Mouse (Mus musculus) CH12.LX (cell line): ENCODE measurements around the gene Cyp2t4. TPM values are rescaled to one million over a fixed set of nuclear protein-coding genes. Genes with fewer than 3 reads are reported as not detected.

Source experiments
- DNase-seq: peaks from one replicate; pipeline ENCODE4 v3.0.0-alpha.2; 2013; ENCODE audit errors: extremely low read depth
- H3K27ac ChIP-seq: 2 replicates; pipeline ENCODE4 v1.5.1; 2012; ENCODE audit warnings: low read depth, mild to moderate bottlenecking, control low read depth, moderate library complexity; ENCODE audit not compliant: insufficient read depth
- H3K27me3 ChIP-seq: replicated peaks from 2 replicates; pipeline ENCODE3; 2012; ENCODE audit warnings: inconsistent platforms
- H3K36me3 ChIP-seq, 2 experiments: replicated peaks in 1 of 2; 2 replicates each; pipeline versions ENCODE3 to v1.6.1; 2012; ENCODE audit warnings: inconsistent platforms in 1 of 2, low read length in 1 of 2, mild to moderate bottlenecking in 1 of 2, mixed read lengths in 1 of 2, moderate library complexity in 1 of 2; ENCODE audit not compliant: control insufficient read depth in 1 of 2, insufficient read depth in 1 of 2
- H3K4me1 ChIP-seq, 2 experiments: 2 replicates each; pipeline ENCODE4 v1.6.1; 2012; ENCODE audit warnings: inconsistent platforms in 1 of 2, moderate library complexity in 1 of 2; ENCODE audit not compliant: insufficient read depth in 2 of 2, control insufficient read depth in 1 of 2
- H3K4me2 ChIP-seq: 2 replicates; pipeline ENCODE4 v1.6.1; 2012; ENCODE audit warnings: low read depth, mild to moderate bottlenecking, control low read depth; ENCODE audit not compliant: poor library complexity, insufficient read depth, severe bottlenecking
- H3K4me3 ChIP-seq, 3 experiments: fragments of 150-350 bp in 1 of 3; sonication (generic) in 1 of 3; replicated peaks in 1 of 3; 2 replicates each; pipeline versions ENCODE3 to v1.5.1; 2011 to 2012; ENCODE audit warnings: low read depth in 2 of 3, low read length in 2 of 3, mild to moderate bottlenecking in 2 of 3, moderate library complexity in 2 of 3, control low read depth in 1 of 3, improper control_type of control experiment in 1 of 3, inconsistent platforms in 1 of 3, mixed read lengths in 1 of 3; ENCODE audit not compliant: poor library complexity in 1 of 3
- H3K79me2 ChIP-seq: replicated peaks from 2 replicates; pipeline ENCODE4 v1.6.1; 2012; ENCODE audit warnings: mild to moderate bottlenecking, moderate library complexity; ENCODE audit not compliant: control insufficient read depth, poor library complexity, insufficient read depth, severe bottlenecking; ENCODE audit errors: extremely low read depth
- H3K9ac ChIP-seq: 2 replicates; pipeline ENCODE4 v1.6.1; 2012; ENCODE audit warnings: low read depth, mild to moderate bottlenecking, control low read depth, moderate library complexity; ENCODE audit not compliant: insufficient read depth
- H3K9me3 ChIP-seq: replicated peaks from 2 replicates; pipeline ENCODE3; 2012; ENCODE audit warnings: low read length, inconsistent platforms, mixed read lengths
- CHD1 ChIP-seq: IDR thresholded peaks from 2 replicates; pipeline ENCODE4 v1.6.1; 2012; ENCODE audit warnings: low read depth, low read length, improper control_type of control experiment, inconsistent platforms
- CHD2 ChIP-seq: IDR thresholded peaks from 2 replicates; pipeline ENCODE4 v1.6.1; 2011; ENCODE audit warnings: low read length, improper control_type of control experiment
- EP300 ChIP-seq: IDR thresholded peaks from 2 replicates; pipeline ENCODE4 v1.6.1; 2011; ENCODE audit warnings: low read length, improper control_type of control experiment
- ETS1 ChIP-seq: conservative IDR thresholded peaks from 2 replicates; pipeline ENCODE4 v1.6.1; 2012; ENCODE audit warnings: low read depth, mild to moderate bottlenecking, inconsistent platforms, low read length, improper control_type of control experiment, moderate library complexity
- GABPA ChIP-seq: IDR thresholded peaks from 2 replicates; pipeline ENCODE4 v1.6.1; 2012; ENCODE audit warnings: low read depth, low read length, improper control_type of control experiment, inconsistent platforms; ENCODE audit not compliant: insufficient replicate concordance
- HCFC1 ChIP-seq: IDR thresholded peaks from 2 replicates; pipeline ENCODE4 v1.6.1; 2012; ENCODE audit warnings: low read depth, mild to moderate bottlenecking, inconsistent platforms, low read length, improper control_type of control experiment
- JUND ChIP-seq: conservative IDR thresholded peaks from 2 replicates; pipeline ENCODE4 v1.6.1; 2011; ENCODE audit warnings: low read depth, low read length, improper control_type of control experiment
- KAT2A ChIP-seq: IDR thresholded peaks from 2 replicates; pipeline ENCODE4 v1.6.1; 2012; ENCODE audit warnings: low read length, improper control_type of control experiment, inconsistent platforms; ENCODE audit not compliant: insufficient replicate concordance
- MAFK ChIP-seq: IDR thresholded peaks from 2 replicates; pipeline ENCODE4 v1.6.1; 2011; ENCODE audit warnings: low read length, improper control_type of control experiment; ENCODE audit not compliant: insufficient replicate concordance
- MAX ChIP-seq: IDR thresholded peaks from 2 replicates; pipeline ENCODE4 v1.6.1; 2011; ENCODE audit warnings: low read length, improper control_type of control experiment
- MAZ ChIP-seq: IDR thresholded peaks from 2 replicates; pipeline ENCODE4 v1.6.1; 2012; ENCODE audit warnings: low read depth, mild to moderate bottlenecking, inconsistent platforms, low read length, improper control_type of control experiment, moderate library complexity
- MEF2A ChIP-seq: IDR thresholded peaks from 2 replicates; pipeline ENCODE4 v1.6.1; 2014; ENCODE audit warnings: low read depth, mild to moderate bottlenecking, inconsistent platforms, low read length, improper control_type of control experiment, borderline replicate concordance
- MXI1 ChIP-seq: IDR thresholded peaks from 2 replicates; pipeline ENCODE4 v1.6.1; 2011; ENCODE audit warnings: mild to moderate bottlenecking, low read depth, low read length, improper control_type of control experiment
- NELFE ChIP-seq: IDR thresholded peaks from 2 replicates; pipeline ENCODE4 v1.6.1; 2011; ENCODE audit warnings: low read depth, low read length, improper control_type of control experiment
- NRF1 ChIP-seq: IDR thresholded peaks from 2 replicates; pipeline ENCODE4 v1.6.1; 2014; ENCODE audit warnings: low read depth, mild to moderate bottlenecking, inconsistent platforms, low read length, improper control_type of control experiment, moderate library complexity
- RAD21 ChIP-seq: IDR thresholded peaks from 2 replicates; pipeline ENCODE4 v1.6.1; 2011; ENCODE audit warnings: low read depth, mild to moderate bottlenecking, low read length, improper control_type of control experiment, moderate library complexity
- RCOR1 ChIP-seq: conservative IDR thresholded peaks from 2 replicates; pipeline ENCODE4 v1.6.1; 2012; ENCODE audit warnings: low read depth, mild to moderate bottlenecking, inconsistent platforms, low read length, improper control_type of control experiment
- TCF12 ChIP-seq: IDR thresholded peaks from 2 replicates; pipeline ENCODE4 v1.6.1; 2014; ENCODE audit warnings: low read depth, mild to moderate bottlenecking, inconsistent platforms, low read length, improper control_type of control experiment
- USF1 ChIP-seq: IDR thresholded peaks from 2 replicates; pipeline ENCODE4 v1.6.1; 2014; ENCODE audit warnings: low read depth, mild to moderate bottlenecking, inconsistent platforms, low read length, improper control_type of control experiment
- USF2 ChIP-seq: conservative IDR thresholded peaks from 2 replicates; pipeline ENCODE4 v1.6.1; 2011; ENCODE audit warnings: low read depth, low read length, improper control_type of control experiment
- ZC3H11A ChIP-seq: IDR thresholded peaks from 2 replicates; pipeline ENCODE4 v1.6.1; 2012; ENCODE audit warnings: low read depth, mild to moderate bottlenecking, inconsistent platforms, low read length, improper control_type of control experiment
- ZKSCAN1 ChIP-seq: IDR thresholded peaks from 2 replicates; pipeline ENCODE4 v1.6.1; 2012; ENCODE audit warnings: low read depth, inconsistent platforms, low read length, improper control_type of control experiment, borderline replicate concordance
- ZMIZ1 ChIP-seq: IDR thresholded peaks from 2 replicates; pipeline ENCODE4 v1.6.1; 2012; ENCODE audit warnings: low read depth, mild to moderate bottlenecking, inconsistent platforms, low read length, improper control_type of control experiment
- dilution Hi-C: fragments of 300-500 bp; cut with MboI; formaldehyde crosslinking; loops from 2 replicates; pipeline ENCODE4 v1.14.3; 2020; ENCODE audit warnings: low sequenced_read_pairs; ENCODE audit not compliant: extremely low pct_unique_long_range_greater_than_20kb, extremely low pct_ligation_motif_present
- in situ Hi-C: fragments of 300-500 bp; cut with MboI; formaldehyde crosslinking; loops from 3 replicates; pipeline ENCODE4 v1.14.3; 2019; ENCODE audit warnings: low sequenced_read_pairs, low pct_ligation_motif_present, low pct_unique_long_range_greater_than_20kb, mixed read lengths
- polyA plus RNA-seq: library from polyadenylated mRNA; unstranded; fragments of >175 nt; gene quantifications from 2 replicates; pipeline ENCODE4 v1.2.1, GENCODE M21; 2012; ENCODE audit warnings: low read depth; ENCODE audit not compliant: insufficient read length
- total RNA-seq, 2 experiments: library from RNA; depleted of rRNA; stranded (reverse); fragments of 300-350 nt in 1 of 2; fragments of >200 nt in 1 of 2; gene quantifications; 2 replicates each; pipeline ENCODE4 v1.2.3; 2012 to 2014

The Cyp2t4 gene
- total and polyA plus RNA-seq, 3 experiments: 0.43 TPM; not detected in 2

- H3K79me2 ChIP-seq: no peaks in the 10 kb centered on the region
- H3K4me2 ChIP-seq: no peak overlapping the region
- DNase-seq: no peak
- no peak overlapping the region for H3K4me3 ChIP-seq
- H3K27me3 ChIP-seq: peaks cover 68% of the 10 kb centered on the region
- dilution Hi-C loops: no loop called here
- in situ Hi-C loops: no loop called here
- TF ChIP-seq JUND (no peak), EP300 (no peak), ZC3H11A (no peak), CHD1 (no peak), NELFE (no peak), USF2 (no peak), USF1 (no peak), GABPA (no peak), MAFK (no peak), ETS1 (no peak), NRF1 (no peak), HCFC1 (no peak), TCF12 (no peak), CHD2 (no peak), MXI1 (no peak), MAZ (no peak)
- H3K4me1 ChIP-seq: no peaks in the 10 kb centered on the region
- no peak overlapping the region for H3K9ac ChIP-seq
- no peaks in the 10 kb centered on the region for H3K36me3 ChIP-seq
- peaks cover 4% of the 10 kb centered on the region for H3K9me3 ChIP-seq
- no peak overlapping the region for H3K27ac ChIP-seq
Measured at GRCm38 (mm10) chr7:27118033-27118511, 35.4 kb upstream of the Cyp2t4 start.

DNA sequence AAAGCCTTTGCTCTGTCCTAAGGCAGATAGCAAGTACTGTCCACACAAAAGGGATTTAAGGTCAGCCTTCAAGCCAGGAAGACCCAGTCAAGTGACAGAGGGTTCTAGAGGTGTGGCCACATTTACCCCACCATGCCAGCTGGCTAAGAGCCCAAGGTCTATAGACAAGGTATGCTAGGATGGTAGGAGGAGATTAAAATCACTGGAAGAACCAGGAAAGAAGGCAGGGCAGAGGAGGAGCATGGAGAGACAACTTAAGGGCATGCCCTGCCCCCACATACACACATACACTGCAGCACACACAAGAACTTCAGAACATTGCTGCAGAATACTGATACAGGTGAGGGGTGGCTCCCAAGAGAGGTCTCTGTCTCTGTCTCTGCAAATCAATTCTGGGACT lies 33.8 kb upstream of the Cyp2t4 start, which contains the start of gene Cyp2f2:
Gene Cyp2f2, plus strand, starts transcription at position 234 of the 400 bp plus-strand sequence.
- no peaks in the 10 kb centered on the region for H3K79me2 ChIP-seq
- H3K9me3 ChIP-seq: no peaks in the 10 kb centered on the region
- TF ChIP-seq RAD21: no peak
- no peak for TF ChIP-seq ZMIZ1
- TF ChIP-seq KAT2A: no peak
- TF ChIP-seq MAFK: no peak
- no peak for TF ChIP-seq RCOR1
- no peak for TF ChIP-seq TCF12
- TF ChIP-seq ZKSCAN1: no peak
- no peak for TF ChIP-seq ZC3H11A
- no peak for TF ChIP-seq GABPA
- TF ChIP-seq HCFC1: no peak
- no peak for TF ChIP-seq MEF2A
- no peak for TF ChIP-seq MXI1
- TF ChIP-seq MAX: no peak
- no peak for TF ChIP-seq EP300
- DNase-seq: no peak
- no peak within 1 kb of the TSS for H3K27ac ChIP-seq
- no peaks in the 10 kb centered on the region for H3K4me1 ChIP-seq
- no peak within 1 kb of the TSS for H3K4me3 ChIP-seq
- dilution Hi-C loops (no loop called here), in situ Hi-C loops (no loop called here)
- peaks cover 69% of the 10 kb centered on the region for H3K27me3 ChIP-seq
- no peak within 1 kb of the TSS for H3K4me2 ChIP-seq
- H3K9ac ChIP-seq: no peak within 1 kb of the TSS
- H3K36me3 ChIP-seq: no peaks in the 10 kb centered on the region
